Mouse (Mus musculus) gastrocnemius, adult 2 months (tissue): Measurements from ENCODE around the gene Duox1. TPM values are rescaled to one million over a fixed set of nuclear protein-coding genes. Genes with fewer than 3 reads are reported as not detected.

Experiments
- DNase-seq: peaks from one replicate; pipeline ENCODE4 v3.0.0; 2022
- H3K27ac ChIP-seq: fragments of 200-600 bp; 2 replicates; pipeline ENCODE4 v1.8.1; 2022; ENCODE audit warnings: mild to moderate bottlenecking
- H3K4me3 ChIP-seq: fragments of 200-600 bp; 2 replicates; pipeline ENCODE4 v1.8.1; 2022; ENCODE audit warnings: mild to moderate bottlenecking, moderate library complexity
- CTCF ChIP-seq: fragments of 200-600 bp; IDR thresholded peaks from 2 replicates; pipeline ENCODE4 v1.8.1; 2022; ENCODE audit warnings: antibody characterized with exemption, mild to moderate bottlenecking, moderate library complexity
- intact Hi-C: fragments of 180-260 bp; cut with DNase I; formaldehyde crosslinking; loops from one replicate; pipeline ENCODE4 v1.15.1; 2025
- total RNA-seq, 2 experiments: library from RNA; stranded (reverse); gene quantifications; 2 replicates each; pipeline ENCODE4 v1.2.3; 2021

Duox1 gene
- total RNA-seq, 2 experiments from 2014 or later: 0.43 to 0.73 TPM

DNA sequence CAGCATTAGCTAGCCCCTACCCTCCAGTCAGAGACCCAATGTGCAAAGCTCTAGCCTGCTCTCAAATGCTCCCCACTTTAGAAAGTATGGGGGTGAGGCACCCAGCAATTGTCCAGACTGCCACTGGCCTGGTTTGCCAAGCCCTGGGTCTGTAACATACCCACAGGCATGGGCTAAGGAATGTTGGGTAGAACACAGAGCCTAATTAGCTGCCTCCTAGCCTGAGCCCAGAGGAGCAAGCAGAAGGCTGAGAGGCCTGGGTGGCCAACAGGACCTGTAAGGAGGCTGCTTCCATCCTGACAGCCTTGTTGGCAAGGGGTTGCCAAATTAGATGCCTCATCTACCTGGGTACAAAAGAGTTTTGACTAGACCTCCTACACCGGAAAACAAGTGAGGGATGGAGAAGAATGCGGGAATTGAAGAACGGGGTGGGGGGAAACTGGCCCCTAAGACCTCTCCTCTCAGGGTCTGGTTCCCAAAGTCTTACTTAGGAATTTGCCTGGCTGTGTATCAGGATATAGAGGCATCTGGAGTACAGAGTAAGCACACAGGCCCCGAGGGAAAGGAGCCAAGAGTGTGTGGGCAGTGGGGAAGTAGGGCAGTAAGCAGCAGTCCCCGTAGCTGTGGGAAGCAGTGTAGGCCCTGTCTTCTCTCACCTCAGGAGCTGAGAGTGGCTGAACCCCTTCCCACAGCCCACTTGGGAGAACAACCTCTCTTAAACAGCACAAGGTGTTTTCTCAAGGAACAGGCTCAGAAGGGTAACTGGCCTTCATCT lies 35.9 kb downstream of the Duox1 start:
- intact Hi-C loops: no loop called here
- H3K27ac ChIP-seq: no peak overlapping the region
- no peak for TF ChIP-seq CTCF
- no peak for DNase-seq
- no peak overlapping the region for H3K4me3 ChIP-seq

DNA sequence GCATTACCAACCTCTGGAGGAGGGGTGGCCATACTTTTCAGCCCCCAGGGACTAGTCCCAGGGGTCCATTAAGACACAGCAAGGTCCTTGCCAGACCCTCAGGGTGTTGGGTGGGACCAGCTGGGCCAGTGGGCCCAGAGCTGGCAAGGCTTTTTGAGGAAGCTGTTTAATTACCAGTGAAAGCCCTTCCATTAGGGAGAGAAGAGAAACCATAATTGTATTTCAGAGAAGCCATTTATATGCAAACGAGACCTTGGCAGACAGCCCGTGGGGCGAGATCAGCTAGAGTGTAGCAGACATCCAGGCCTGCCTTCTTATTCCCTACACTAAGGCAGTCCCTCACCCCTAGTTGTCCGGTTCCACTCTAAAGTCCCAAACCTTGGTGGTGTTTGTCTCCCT lies 36.5 kb downstream of the Duox1 start:
- intact Hi-C loops: no loop called here
- no peak for DNase-seq
- H3K4me3 ChIP-seq: no peak overlapping the region
- no peak overlapping the region for H3K27ac ChIP-seq
- no peak for TF ChIP-seq CTCF

DNA sequence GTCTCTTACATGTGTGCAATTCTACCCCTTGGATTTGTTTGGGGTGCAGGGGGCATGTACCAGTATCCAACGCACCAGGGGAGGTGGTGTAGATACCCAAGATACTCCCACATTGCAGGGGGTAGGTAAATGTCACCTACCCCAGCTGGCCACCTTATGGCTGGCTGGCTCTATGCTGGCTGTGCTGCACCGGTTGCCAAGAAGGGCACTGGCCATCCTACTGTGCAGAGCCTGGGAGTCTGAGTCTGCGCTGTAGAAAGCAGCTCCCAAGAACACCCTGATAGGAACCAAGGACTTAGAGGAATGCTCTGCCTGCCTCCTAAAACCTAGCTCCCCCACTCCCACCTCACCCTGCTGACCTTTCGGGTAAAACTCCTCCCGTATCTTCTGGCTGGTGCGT lies 37.5 kb downstream of the Duox1 start:
- no peak for TF ChIP-seq CTCF
- no peak overlapping the region for H3K27ac ChIP-seq
- H3K4me3 ChIP-seq: no peak overlapping the region
- no peak for DNase-seq
- intact Hi-C loops: no loop called here

DNA sequence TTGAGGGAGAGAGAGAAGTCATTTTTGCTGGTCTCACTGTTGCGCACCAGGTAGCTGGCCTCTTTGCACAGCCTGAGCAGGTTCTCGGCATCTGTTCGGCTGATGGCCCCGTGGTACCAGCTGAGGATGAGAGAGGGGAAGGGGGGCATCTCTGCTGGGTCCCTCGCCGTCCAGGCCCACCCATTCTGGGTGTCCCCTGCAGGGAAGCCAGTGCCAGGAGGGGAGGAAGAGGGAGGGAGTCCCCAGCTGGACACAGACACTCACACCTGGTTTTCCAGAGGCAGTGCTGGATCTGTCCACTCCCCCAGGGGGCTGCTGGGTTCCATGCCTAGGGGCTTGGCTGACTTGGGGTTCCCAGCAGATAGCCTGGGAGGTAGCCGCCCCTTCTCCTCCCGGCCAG lies 38.3 kb downstream of the Duox1 start:
- no peak for TF ChIP-seq CTCF
- intact Hi-C loops: no loop called here
- DNase-seq: no peak
- Histone ChIP-seq H3K27ac (no peak overlapping the region), H3K4me3 (no peak overlapping the region)

DNA sequence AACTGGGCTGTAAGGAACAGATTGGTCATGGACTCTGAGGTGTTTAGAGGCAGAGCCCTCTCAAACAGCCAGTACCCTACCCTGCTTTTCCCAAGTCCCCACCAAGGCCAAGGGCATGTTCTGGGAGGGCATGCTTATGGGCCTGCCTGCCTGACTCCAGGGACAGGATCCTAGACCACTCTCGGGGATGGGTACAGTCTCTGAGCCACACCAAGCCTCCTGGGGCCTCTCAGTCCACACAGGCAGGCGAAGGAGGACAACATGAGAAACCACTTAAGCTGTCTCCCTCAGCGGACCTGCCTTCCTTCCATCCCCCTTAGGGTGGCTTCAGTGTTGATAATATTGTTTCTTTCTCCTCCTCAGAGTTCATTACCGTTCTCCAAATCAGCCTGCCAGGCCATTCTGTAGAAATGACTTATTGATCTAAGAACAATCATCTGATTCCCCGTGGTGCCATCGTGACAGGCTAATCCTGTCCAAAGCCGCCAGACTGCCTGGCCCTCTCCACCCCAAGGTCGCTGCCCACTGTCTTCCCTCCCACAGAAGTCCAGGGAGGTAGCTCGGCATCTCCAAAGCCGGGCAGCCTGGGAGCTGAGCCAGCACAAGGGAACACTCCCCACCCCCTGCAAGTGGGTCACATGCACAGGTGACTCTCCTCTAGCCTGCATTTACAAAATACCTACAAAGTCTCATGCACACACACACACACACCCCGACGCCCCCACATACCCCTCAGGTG lies 38.9 kb downstream of the Duox1 start:
- no peak overlapping the region for H3K4me3 ChIP-seq
- DNase-seq: no peak
- intact Hi-C loops: no loop called here
- TF ChIP-seq CTCF: no peak
- no peak overlapping the region for H3K27ac ChIP-seq

DNA sequence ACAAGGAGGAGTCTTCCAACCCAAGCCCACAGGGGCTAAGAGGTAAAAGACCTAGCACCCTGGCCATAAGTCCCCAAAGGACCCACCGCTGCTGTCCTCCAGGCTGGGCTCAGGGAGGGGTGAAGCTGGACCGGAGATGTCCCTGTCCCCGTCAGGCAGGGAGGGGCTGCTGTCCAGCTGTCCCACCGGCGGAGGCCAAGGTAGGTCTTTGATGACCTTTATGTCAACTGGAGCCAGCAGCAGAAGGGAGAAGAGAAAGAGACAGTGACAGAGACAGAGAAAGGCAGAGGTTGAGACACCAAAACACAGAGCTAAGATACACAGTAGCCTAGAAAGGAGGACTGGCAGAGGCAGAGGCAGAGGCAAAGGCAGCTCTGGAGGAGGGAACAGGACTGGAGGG lies 39.9 kb downstream of the Duox1 start:
- no peak for TF ChIP-seq CTCF
- no peak for DNase-seq
- Histone ChIP-seq H3K27ac (no peak overlapping the region), H3K4me3 (no peak overlapping the region)
- intact Hi-C loops: no loop called here

DNA sequence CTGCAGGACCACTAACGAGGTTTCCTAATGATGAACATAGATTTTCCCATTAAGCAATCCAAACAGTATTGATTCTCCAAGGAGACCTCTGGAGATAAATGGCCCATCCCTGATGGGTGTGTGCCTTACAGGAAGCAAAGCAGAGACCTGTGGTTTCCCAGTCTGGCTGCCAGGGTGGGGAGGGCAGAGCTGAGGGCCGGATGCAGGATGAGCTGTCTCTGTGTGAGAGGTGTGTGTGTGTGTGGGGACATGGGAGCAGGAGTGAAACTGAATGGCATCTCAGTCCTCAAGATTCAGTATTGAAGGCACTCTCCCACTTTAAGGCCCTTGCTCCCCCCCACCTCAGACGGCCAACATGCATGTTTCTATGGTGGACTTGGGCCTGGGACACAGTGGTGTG lies 40.7 kb downstream of the Duox1 start:
- Histone ChIP-seq H3K4me3 (no peak overlapping the region), H3K27ac (no peak overlapping the region)
- no peak for TF ChIP-seq CTCF
- no peak for DNase-seq
- intact Hi-C loops: no loop called here

DNA sequence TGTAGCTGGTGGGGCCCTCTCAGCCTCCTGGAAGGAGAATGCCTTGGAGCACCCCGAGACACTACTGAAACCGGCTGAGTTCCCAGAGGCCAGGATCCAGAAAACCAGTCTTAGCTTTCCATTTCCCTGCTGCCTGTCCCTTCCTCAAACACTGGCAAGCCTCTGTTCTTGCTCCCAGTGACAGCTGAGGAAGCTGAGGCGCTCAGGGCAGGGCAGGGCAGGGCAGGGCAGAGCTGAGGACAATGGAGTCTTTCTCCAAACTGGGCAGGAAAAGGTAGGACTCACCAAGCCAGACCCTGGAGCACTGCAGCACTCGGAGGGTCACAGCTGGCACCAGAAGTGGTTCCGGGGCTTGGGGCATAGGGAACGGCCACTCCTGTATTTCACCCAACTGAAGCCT lies 44.8 kb downstream of the Duox1 start:
- no peak overlapping the region for H3K27ac ChIP-seq
- H3K4me3 ChIP-seq: no peak overlapping the region
- no peak for DNase-seq
- intact Hi-C loops: no loop called here
- no peak for TF ChIP-seq CTCF

DNA sequence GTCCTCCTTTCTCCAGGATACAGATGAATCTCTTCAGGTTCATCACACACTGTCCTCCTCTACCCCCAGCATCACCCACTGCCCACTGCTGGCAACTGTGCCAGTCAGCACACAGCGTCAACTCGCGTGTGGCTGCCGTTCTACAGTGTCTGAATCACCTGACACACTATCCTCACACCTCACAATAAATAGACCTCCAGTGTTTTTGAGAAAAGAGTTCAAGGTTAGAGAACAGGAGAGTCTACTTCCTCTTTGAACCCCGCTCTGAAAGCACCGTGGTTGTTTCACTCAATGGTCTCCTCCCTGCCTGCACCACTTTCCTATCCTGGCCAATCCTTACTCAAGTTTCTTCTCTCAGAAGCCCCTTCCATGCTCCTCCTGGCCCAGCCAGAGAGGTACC lies 45.7 kb downstream of the Duox1 start:
- intact Hi-C loops: no loop called here

DNA sequence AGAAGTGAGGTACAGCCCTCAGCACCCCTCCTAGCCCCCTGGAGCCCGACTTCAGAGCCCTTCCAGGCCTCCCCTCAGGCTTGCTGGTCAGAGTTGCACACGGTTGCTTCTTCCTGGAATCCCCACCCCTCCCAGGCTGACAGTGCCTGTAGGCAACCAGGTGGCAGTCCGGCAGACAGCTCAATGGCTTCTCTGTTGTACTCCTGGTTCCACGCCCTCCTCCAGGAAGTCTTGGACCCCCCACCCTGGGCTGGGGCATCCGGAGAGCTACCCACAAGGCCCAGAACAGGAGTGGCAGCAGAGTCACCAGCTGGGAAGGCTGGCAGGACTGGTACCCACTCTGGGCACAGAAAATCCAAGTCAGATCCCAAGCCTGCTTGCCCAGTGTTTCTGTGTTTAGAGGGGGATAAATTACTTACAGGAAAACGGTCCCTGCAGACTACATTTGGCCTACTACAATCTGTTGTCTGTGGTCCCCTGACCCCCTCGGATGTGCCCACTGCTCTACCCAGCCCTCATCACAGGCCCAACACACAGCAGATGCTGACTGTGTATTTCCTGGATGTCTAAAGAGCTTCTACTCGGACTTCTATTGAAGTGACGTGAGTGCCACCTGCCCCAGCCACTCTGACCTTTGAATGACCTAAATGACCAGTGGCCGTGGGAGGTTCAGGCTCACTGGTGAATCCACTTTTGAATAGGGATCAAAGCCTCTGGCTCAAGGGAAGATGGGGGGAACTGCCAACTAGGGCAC lies 46.6 kb downstream of the Duox1 start:
- Histone ChIP-seq H3K27ac (no peak overlapping the region), H3K4me3 (no peak overlapping the region)
- TF ChIP-seq CTCF: no peak
- intact Hi-C loops: no loop called here
- DNase-seq: no peak

More for the DNA sequence above, 45.7 kb downstream of the Duox1 start:
- Histone ChIP-seq H3K27ac (no peak overlapping the region), H3K4me3 (no peak overlapping the region)
- TF ChIP-seq CTCF: no peak
- no peak for DNase-seq

DNA sequence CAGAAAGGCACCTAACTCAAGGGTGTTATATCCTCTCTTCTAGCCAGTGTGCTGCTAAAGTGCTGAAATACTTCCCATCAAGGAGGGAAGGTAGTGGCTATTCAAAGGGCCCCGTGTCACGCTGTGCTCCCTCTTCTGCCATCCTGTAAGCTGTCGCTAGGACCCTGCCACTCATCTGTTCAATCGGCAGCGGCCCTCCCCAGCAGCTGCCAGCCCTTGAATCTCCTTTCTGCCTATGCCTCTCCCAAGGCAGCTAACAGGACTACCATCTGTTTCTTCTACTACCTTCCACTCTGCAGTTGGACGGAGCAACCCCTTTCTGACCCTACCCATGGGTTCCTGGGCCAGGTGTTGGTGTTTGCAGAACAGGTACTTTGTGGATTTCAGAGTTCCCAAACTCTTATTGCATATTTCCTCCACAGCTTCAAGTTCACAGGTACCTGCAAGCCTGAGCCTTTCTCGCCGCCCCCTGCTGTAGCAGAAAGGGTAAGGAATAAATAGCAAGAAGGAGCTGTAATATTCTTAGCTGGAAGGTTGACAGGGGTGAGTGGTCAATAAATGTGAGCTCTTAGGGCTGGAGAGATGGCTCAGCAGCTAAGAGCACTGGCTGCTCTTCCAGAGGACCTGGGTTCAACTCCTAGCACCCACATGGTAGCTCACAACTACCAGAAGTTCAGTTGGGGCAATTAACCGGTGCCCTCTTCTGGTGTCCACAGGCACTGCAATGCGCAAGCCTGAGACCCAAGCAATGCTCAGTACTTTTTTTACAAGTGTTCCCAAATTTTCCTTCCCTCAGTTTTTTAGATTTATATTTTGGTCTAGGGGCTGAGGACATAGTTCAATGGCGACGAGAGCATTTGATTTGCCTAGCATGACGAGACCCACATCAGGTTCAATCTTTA lies 47.4 kb downstream of the Duox1 start:
- intact Hi-C loops: no loop called here
- TF ChIP-seq CTCF: peak; percentile 18; the same call in 1 of the 2 replicates
- no peak overlapping the region for H3K4me3 ChIP-seq
- DNase-seq: no peak
- no peak overlapping the region for H3K27ac ChIP-seq

DNA sequence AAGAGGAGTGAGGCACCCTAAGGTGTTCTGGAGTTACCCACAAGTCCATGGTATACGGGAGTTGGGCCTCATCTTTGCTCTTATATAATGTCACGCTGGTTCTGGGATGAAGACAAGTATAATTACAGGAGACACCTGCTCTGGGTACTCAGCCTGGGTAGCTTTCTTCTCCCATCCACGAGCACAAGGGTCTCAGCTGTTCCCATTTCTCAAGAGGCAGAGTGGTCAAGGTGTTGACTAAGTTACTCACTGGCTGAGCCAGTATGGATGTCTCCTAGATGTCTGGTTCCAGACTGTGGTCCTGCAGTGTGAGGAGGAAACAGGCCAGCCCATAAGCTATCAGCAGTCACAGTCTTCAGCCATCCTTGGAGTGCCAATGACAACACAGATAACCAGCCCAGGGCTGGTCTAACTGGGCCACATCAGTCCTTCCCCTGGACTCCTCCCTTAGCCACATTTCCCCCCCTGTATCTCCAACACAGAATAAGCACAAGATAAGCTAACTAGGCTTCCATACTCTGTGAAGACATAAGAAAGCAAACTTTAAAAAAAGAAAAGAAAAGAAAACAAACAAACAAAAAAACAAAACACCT lies 49.0 kb downstream of the Duox1 start:
- Histone ChIP-seq H3K4me3 (no peak overlapping the region), H3K27ac (no peak overlapping the region)
- intact Hi-C loops: no loop called here
- no peak for TF ChIP-seq CTCF
- DNase-seq: no peak
